Mouse (Mus musculus) adipocyte (in vitro differentiated cells): ENCODE results near the gene Ryr2.
A peak's percentile ranks its signal among the peaks of the same experiment; 100 is the strongest.

ENCODE experiments used
- DNase-seq: peaks from one replicate; pipeline ENCODE4 v3.0.0-alpha.2; 2016; ENCODE audit warnings: low spot score

The Ryr2 gene

GRCm38 (mm10) chr13:12094569-12094968 is 12.2 kb downstream of the Ryr2 start:
- DNase-seq = no peak

GRCm38 (mm10) chr13:12093146-12093545 is 13.6 kb downstream of the Ryr2 start:
- DNase-seq = no peak

GRCm38 (mm10) chr13:12092379-12093107 is 14.2 kb downstream of the Ryr2 start:
- DNase-seq = no peak

- DNase-seq = no peak
Measured at GRCm38 (mm10) chr13:12084112-12084475, 22.7 kb downstream of the Ryr2 start.

GRCm38 (mm10) chr13:12083443-12084111 is 23.2 kb downstream of the Ryr2 start:
- no peak for DNase-seq

GRCm38 (mm10) chr13:12080590-12080989 is 26.2 kb downstream of the Ryr2 start:
- DNase-seq = no peak

GRCm38 (mm10) chr13:12079536-12079935 is 27.2 kb downstream of the Ryr2 start:
- DNase-seq = no peak

- no peak for DNase-seq
Measured at GRCm38 (mm10) chr13:12074897-12075296, 31.8 kb downstream of the Ryr2 start.

- DNase-seq = no peak
Measured at GRCm38 (mm10) chr13:12072571-12072970, 34.2 kb downstream of the Ryr2 start.

- DNase-seq = peak; percentile 39
Measured at GRCm38 (mm10) chr13:12072112-12072511, 34.6 kb downstream of the Ryr2 start.

- DNase-seq = no peak
Measured at GRCm38 (mm10) chr13:12070157-12071129, 36.3 kb downstream of the Ryr2 start.

- no peak for DNase-seq
Measured at GRCm38 (mm10) chr13:12064576-12064975, 42.2 kb downstream of the Ryr2 start.

GRCm38 (mm10) chr13:12063561-12063960 is 43.2 kb downstream of the Ryr2 start:
- DNase-seq = no peak

GRCm38 (mm10) chr13:12057357-12057771 is 49.4 kb downstream of the Ryr2 start:
- no peak for DNase-seq

GRCm38 (mm10) chr13:12055913-12056312 is 50.8 kb downstream of the Ryr2 start:
- DNase-seq = no peak

GRCm38 (mm10) chr13:12053910-12054309 is 52.8 kb downstream of the Ryr2 start:
- DNase-seq = no peak

- no peak for DNase-seq
Measured at GRCm38 (mm10) chr13:12050809-12051208, 55.9 kb downstream of the Ryr2 start.

GRCm38 (mm10) chr13:12047059-12047458 is 59.7 kb downstream of the Ryr2 start:
- DNase-seq = no peak

- no peak for DNase-seq
Measured at GRCm38 (mm10) chr13:12044751-12045150, 62.0 kb downstream of the Ryr2 start.

GRCm38 (mm10) chr13:12042891-12043491 is 63.8 kb downstream of the Ryr2 start:
- no peak for DNase-seq

GRCm38 (mm10) chr13:12039967-12040366 is 66.8 kb downstream of the Ryr2 start:
- DNase-seq = no peak

GRCm38 (mm10) chr13:12038676-12039075 is 68.1 kb downstream of the Ryr2 start:
- no peak for DNase-seq
